Mouse (Mus musculus) gastrocnemius, postnatal 10 days (tissue): Measurements from ENCODE around the gene Nim1k. TPM values are rescaled to one million over a fixed set of nuclear protein-coding genes. Genes with fewer than 3 reads are reported as not detected.

Source experiments
- DNase-seq: peaks from one replicate; pipeline ENCODE4 v3.0.0; 2021; ENCODE audit warnings: mixed read lengths
- total RNA-seq, 2 experiments: library from RNA; stranded (reverse); gene quantifications; 2 replicates each; pipeline ENCODE4 v1.2.3; 2021

Gene Nim1k
- total RNA-seq, 2 experiments from 2014 or later, result 2.1 to 2.5 TPM

- DNase-seq, result no peak
These were observed 71.1 kb downstream of the Nim1k start for GRCm38 (mm10) chr13:119684416-119685177.

- no peak for DNase-seq
These were observed 74.5 kb downstream of the Nim1k start for GRCm38 (mm10) chr13:119681161-119681560.

GRCm38 (mm10) chr13:119679721-119680120 lies 76.0 kb downstream of the Nim1k start:
- no peak for DNase-seq

- no peak for DNase-seq
These were observed 76.9 kb downstream of the Nim1k start for GRCm38 (mm10) chr13:119678794-119679193.

GRCm38 (mm10) chr13:119661420-119661819 lies 94.3 kb downstream of the Nim1k start:
- DNase-seq, result peak; percentile 8

Other genes with a start within 250 kb of the Nim1k start
- gene Ccl28, start 132.1 kb downstream of the Nim1k start, total RNA-seq, result under 1 TPM; 0.19 to 0.23 TPM
- 10 to 100 TPM; 52.4 to 57.1 TPM for gene Hmgcs1, start 65.5 kb downstream of the Nim1k start, total RNA-seq
- gene Zfp131, start 35.0 kb upstream of the Nim1k start, total RNA-seq, result 10 to 100 TPM; 14.9 to 20.6 TPM
- not detected for gene AF067063, start 74.3 kb upstream of the Nim1k start, total RNA-seq
- gene D13Ertd608e, start 80.1 kb upstream of the Nim1k start, total RNA-seq, result not detected
- gene Tcstv1, start 138.9 kb upstream of the Nim1k start, total RNA-seq, result not detected
- not detected for gene Gm21761, start 173.4 kb upstream of the Nim1k start, total RNA-seq
- gene B020031M17Rik, start 194.9 kb upstream of the Nim1k start, total RNA-seq, result not detected